Mouse (Mus musculus): ENCODE measurements around the gene Armh3. TPM values are rescaled to one million over a fixed set of nuclear protein-coding genes. Genes with fewer than 3 reads are reported as not detected.
A peak's percentile ranks its signal among the peaks of the same experiment; 100 is the strongest.

Gene Armh3
- total RNA-seq, 2 experiments from 2014 or later: 20.1 to 20.2 TPM

GRCm38 (mm10) chr19:45783181-45783932, 214.9 kb downstream of the Armh3 start, which contains the start of gene Mgea5:
Mgea5 (minus strand) TSS chr19:45783837.
- intact Hi-C loops (cut with DNase I): no loop called here

GRCm38 (mm10) chr19:45782315-45783001, 215.8 kb downstream of the Armh3 start:
- DNase-seq (ENCODE audit: low spot score in 2 of 2): peak; percentile 58 to 59
- intact Hi-C loops (cut with DNase I): no loop called here

More at GRCm38 (mm10) chr19:45783181-45783932, 214.9 kb downstream of the Armh3 start, which contains the start of gene Mgea5:
- DNase-seq (ENCODE audit: low spot score in 2 of 2): peak; percentile 98 to 99

DNA sequence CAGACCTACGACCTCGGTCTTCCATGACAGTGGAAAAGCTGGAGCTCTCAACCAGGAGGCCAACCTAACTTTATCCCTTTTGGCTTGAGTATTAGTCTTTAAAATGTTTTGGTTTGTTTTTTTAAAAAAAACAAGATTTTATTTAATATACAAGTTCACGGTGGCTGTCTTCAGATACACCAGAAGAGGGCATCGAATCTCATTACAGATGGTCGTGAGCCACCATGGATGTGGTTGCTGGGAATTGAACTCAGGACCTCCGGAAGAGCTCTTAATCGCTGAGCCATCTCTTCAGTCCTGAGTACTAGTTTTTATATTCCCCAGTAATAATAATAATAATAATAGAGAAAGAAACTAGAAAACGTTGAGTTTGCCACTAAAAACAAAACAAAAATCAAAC, 216.6 kb downstream of the Armh3 start:
- DNase-seq (ENCODE audit: low spot score in 2 of 2): no peak
- intact Hi-C loops (cut with DNase I): no loop called here

DNA sequence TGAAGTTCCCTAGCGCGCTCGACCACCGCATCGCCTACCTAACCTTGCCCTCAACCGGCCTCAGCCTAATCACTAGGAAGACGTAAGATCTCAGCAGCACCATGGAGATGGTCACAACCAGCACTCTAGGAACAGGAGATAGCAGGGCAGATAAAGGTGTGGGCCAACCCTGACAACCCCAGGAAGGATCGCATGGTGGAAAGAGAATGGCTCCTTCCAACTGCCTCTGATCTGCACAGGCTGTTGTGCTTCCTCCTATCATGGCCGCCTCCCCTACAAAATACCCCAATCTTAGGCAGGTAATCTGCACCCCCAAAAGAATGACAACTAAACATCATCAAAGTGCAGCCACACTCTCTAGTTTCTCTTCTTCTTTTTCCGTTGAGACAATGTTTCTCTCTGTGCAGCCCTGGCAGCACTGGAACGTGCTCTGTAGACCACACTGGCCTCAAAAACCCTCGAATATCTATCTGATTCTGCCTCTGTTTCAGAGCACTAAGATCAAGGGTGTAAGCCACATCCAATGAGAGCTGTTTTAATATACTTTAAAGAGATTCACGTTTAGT, 217.9 kb downstream of the Armh3 start:
- intact Hi-C loops (cut with DNase I): no loop called here

GRCm38 (mm10) chr19:45775486-45775885, 222.8 kb downstream of the Armh3 start:
- intact Hi-C loops (cut with DNase I): no loop called here
- peak; percentile 23 to 27 for DNase-seq (ENCODE audit: low spot score in 2 of 2)

More for the DNA sequence above, 217.9 kb downstream of the Armh3 start:
- no peak for DNase-seq (ENCODE audit: low spot score in 2 of 2)

GRCm38 (mm10) chr19:45771501-45771900, 226.8 kb downstream of the Armh3 start:
- DNase-seq (ENCODE audit: low spot score in 2 of 2): no peak
- intact Hi-C loops (cut with DNase I): no loop called here

Other genes starting within 250 kb of the Armh3 start
- 1 to 10 TPM; 5.4 to 5.8 TPM for gene Npm3, start 248.9 kb downstream of the Armh3 start, total RNA-seq (2021)
- 100 to 1,000 TPM; 143 to 168 TPM for gene Mgea5, start 214.7 kb downstream of the Armh3 start, total RNA-seq (2021)
- gene Kcnip2, start 182.4 kb downstream of the Armh3 start, total RNA-seq (2021): 100 to 1,000 TPM; 134 to 147 TPM
- 1 to 10 TPM; 5.9 to 7.1 TPM for gene Hps6, start 5.0 kb upstream of the Armh3 start, total RNA-seq (2021)
- gene Pprc1, start 46.4 kb upstream of the Armh3 start, total RNA-seq (2021): 10 to 100 TPM; 20.5 to 25.5 TPM
- gene Ldb1, start 46.7 kb upstream of the Armh3 start, total RNA-seq (2021): 100 to 1,000 TPM; 108 to 118 TPM
- gene Nolc1, start 77.4 kb upstream of the Armh3 start, total RNA-seq (2021): 10 to 100 TPM; 42.5 to 44.1 TPM
- not detected for gene Elovl3, start 133.4 kb upstream of the Armh3 start, total RNA-seq (2021)
- gene Pitx3, start 149.8 kb upstream of the Armh3 start, total RNA-seq (2021): not detected
- 10 to 100 TPM; 91.1 to 99.0 TPM for gene Gbf1, start 154.0 kb upstream of the Armh3 start, total RNA-seq (2021)

Data from left cerebral cortex, postnatal 36 days (tissue).